Mouse (Mus musculus) gastrocnemius, postnatal 25 days (tissue): ENCODE measurements around the gene Olah. TPM values are rescaled to one million over a fixed set of nuclear protein-coding genes. Genes with fewer than 3 reads are reported as not detected.
"Not testable (repeated sequence)": the region's sequence is repeated elsewhere in the genome, so short reads cannot be mapped to it uniquely, and the experiment has no call there.

ENCODE experiments used
- DNase-seq: peaks from one replicate; pipeline ENCODE4 v3.0.0; 2022
- long read RNA-seq, 2 experiments: library from polyadenylated mRNA; stranded (forward); transcript quantifications; one replicate each; pipeline ENCODE4 v2.0.0; 2021
- total RNA-seq, 2 experiments: library from RNA; stranded (reverse); gene quantifications; 1 replicate in 1 of 2; 2 replicates in 1 of 2; pipeline ENCODE4 v1.2.3; 2021

The Olah gene
- total RNA-seq, result not detected
- long read RNA-seq, experiment 1, result 0 reads
- long read RNA-seq, experiment 2, result 0 reads

DNA sequence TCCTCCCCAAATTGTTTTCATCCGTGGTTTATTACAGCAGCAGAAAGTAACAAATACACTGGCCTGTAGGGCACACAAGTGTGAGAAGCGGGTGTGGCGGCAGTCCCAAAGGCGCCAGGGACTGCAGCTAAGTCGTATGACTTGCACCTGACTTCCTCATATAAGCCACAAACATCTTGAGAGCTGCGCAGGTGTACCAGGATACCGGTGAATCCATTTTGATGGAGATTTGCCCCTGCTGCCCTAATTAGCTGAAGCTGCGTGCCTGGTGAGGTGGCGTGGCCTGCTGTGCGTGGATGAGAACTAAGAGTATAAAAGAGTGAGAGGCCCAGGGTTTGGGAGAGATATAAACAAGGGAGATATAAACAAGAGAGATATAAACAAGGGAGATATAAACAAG is at the start of gene Olah:
Gene Olah, minus strand, starts transcription at position 101 of the 400 bp plus-strand sequence.
- DNase-seq, result not testable (repeated sequence)

DNA sequence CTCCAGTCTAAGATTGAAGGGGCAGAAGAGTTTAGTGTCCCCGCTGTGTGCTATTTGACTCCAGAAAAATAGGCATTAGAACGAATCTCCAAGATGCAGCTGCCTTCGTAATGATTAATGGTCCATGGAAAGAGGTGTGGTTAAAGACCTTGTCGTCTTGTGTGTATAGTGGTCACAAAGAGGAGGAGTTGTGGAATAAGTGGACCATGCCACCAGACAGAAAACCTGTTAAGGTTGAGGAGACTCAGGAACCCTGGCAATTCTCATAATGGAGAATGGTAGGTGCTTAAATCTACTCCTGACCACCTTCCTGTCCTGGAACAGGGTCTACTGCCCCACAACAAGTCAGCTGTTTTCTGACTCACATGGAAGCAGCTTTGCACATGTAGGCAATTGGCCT is 49.0 kb upstream of the Olah start:
- DNase-seq, result no peak

DNA sequence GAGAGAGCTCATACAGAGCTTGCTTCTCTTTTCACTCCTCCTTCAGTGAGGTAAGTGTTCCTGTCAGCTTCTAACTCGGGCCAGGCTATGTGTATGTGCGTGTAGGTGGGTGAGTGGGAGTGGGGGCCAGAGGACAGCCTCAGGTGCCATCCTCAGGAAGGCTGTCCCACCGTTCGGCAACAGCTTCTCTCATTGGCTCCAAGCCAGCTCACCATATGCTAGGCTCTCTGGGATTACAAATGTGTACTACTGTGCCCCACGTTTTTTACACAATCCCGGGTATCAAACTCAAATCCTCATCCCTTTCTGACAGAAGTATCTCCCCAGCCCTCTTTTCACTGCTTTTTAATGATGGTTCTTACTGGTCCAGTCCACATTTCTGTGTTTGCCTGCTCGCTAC is 47.2 kb upstream of the Olah start:
- no peak for DNase-seq

DNA sequence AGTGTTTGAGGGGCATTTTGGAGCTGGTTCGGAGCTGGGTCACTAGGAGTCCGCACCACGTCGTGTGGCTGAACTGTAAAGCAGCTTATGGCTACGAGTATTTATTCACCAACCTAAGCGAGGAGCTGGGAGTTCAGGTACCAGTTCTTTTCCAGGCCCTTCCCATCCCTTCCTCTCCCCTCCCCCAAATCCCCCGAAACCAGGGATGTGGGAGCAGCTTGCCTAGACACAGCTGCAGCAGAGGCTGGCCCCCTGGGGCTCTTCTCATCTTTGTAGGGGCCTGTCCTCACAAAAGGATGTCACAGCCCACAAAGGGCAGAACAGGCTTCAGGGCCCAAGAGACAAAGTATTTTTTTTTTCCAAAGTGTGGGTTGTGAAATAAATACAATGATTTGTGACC is 40.9 kb upstream of the Olah start:
- no peak for DNase-seq

DNA sequence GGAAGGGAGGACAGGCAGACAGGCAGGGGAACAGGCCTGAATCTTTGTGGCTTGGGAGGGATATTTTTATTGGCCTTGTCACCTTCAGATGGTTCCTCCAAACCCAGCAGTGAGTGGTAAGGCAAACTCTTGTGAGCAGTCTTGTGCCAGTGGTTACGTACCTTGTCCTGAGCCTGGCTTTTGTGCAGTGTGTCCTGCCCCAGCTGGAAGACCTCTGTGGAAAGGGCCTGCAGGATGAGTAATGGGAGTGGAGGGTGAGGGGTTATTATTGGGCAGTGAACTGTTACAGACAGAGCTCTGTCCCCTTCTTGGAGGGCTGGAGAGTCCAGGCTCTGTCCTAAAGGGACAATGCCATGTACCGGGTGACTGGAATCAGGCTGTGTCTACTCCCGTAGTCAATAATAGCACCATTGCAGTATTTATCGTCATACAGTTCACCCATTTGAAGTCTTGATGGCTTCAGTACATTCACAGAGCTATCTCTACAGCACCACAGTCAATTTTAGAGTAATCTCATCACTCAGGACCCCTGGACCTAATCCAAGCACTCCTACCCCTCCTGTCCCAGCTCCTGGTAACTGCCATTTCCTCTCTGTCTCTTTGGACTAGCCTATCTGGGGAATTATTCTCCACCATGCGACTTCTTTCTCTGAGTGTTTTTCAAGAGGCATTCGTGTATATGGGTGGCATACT is 38.5 kb upstream of the Olah start:
- DNase-seq, result no peak

DNA sequence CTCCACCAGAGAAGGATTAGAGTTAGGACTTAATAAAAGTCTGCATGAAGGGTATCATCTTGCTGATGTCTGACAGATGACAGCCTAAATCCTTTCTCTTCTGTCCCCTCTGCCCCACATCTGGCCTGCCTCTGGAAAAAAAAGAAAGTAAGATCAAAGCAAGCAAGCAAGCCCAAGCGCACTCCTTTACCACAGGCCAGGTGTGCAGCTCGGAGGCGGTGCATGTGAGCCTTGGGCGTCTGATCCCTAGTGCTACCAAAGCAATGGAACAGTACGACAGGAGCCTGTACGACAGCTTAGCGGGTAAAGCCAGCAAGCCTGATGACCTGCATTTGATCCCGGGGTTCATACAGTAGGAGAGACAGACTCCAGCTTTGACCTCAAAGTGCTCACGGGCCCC is 33.9 kb upstream of the Olah start:
- no peak for DNase-seq

DNA sequence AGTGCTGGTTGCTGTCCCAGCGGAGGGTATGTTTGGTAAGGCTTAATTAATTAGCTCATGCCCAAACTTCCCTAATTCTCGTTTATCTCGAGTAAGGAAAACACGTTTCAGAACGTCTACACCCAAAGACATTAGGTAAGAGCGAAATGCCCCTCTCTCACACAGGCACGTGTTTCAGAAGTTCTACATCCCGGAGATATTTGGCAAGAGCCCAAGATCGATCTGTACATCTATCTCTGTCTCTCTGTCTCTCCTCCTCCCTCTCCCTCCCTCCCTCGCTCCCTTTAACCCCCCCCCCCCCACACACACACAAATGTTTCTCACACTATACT is 27.5 kb upstream of the Olah start:
- DNase-seq, result no peak

DNA sequence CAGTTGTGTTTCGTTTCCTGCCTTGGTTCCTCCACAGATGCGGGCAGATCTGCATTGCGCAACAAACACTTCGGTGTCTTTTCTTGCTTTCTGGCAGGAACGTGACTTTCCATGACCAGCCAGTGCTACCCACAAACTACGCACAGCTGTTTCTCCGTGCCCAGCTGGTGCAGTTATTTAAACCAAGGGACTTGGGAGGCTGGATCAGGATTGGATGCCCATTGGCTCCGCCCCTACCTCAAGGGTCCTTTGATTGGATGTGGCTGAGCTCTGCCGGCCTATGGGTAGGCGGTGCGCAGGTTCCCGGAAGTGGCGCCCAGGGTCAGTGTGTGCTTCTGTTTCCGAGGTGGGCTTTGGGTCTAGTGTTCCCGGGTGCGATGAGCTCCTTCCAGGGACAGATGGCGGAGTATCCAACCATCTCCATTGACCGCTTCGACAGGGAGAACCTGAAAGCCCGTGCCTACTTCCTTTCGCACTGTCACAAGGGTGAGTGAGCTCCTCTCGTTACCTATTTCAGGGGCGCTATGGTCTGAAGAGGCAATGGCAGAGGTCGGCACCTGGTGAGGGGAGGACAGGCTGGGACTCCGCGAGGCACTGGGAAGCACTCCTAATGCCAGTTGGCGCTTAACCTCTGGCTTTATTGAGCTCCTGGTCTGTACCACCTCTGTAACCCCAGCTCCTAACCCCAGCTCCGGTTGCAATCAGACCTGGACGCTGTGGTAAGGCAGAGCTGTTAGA is 27.0 kb upstream of the Olah start, which contains the start of gene Dclre1c:
Gene Dclre1c, plus strand, starts transcription at position 291 of the 738 bp plus-strand sequence.
- DNase-seq, result peak; percentile 91

DNA sequence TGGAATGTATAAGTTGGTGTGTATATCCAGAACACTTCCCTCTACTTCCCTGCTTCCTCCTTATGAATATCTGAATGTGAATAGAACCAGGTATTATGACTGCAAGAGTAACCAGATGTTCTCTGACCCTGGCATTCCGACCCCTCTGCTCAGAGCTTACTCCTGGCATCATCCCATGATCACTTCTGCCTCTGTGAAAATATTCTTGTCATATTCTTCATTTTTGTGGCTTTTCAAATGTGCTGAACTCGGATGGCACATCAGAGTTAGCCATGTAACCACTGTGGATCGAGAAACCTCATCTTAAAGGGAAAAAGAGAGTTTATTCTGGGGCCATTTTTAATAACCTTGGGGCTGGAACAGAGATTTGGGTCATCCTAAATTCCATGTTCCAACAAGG is 25.5 kb upstream of the Olah start, which contains the start of gene Meig1:
Gene Meig1, minus strand, starts transcription at position 101 of the 400 bp plus-strand sequence.
- no peak for DNase-seq

DNA sequence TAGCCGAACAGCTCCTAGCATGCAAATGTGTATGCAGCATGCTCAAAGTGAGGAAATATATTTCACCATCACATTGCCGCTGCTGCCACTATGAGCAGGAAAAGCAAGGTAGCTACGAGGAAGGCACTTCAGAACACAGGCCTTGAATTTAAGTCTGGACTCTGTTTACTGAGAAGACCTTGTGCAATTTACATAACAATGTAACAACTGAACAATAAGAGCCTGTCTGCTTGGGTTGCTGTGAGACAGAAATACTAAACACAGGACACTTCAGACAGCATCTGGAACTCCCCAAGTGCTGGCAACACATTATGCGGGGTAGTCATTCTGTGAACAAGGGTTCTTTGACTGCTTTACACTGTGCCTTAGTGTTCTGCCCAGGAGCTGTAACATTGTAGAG is 23.1 kb upstream of the Olah start:
- DNase-seq, result no peak

DNA sequence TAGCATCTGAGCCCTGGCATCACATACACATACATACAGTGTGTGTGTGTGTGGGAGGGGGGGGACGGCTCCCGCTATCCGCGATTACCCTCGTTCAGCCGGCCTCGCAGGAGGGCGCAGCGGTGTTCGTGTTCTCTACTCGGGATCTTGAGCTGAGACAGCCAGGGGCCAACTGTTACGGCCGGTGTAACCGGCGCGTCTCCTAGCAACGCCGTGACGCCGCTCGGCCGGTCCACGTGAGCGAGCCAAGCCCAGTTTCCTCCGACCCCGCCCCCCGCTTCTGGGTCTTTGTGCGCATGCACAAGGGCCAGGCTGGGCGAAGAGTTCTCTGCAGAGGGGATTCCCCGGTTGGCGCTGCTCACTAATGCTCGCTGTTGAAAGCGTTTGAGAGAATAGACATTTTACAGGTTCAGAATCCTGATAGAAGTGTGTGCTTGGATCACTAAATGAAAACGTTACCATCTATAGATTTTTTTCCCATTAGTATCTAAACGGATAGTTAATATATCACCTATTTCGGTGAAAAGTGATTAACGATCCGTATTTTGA is 21.9 kb upstream of the Olah start:
- peak; percentile 92 for DNase-seq

DNA sequence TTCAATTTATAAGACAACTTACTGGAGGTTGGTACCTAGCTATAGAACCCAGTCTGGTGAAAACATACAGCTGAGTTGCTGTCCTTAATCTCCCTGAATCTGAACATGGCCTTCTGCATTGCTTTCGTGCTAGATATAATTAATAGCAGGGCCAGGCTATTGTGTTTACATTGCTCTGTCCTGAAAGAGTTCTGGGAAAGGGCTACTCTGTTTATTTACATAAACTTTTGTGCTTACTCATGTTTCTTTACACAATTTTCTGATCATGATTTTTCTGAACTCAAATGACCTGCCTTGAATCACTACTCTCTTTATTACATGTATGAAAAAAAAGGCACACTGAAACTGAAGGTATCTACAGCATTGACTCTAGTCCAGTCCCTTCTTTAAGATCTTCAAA is 18.7 kb upstream of the Olah start:
- DNase-seq, result no peak

DNA sequence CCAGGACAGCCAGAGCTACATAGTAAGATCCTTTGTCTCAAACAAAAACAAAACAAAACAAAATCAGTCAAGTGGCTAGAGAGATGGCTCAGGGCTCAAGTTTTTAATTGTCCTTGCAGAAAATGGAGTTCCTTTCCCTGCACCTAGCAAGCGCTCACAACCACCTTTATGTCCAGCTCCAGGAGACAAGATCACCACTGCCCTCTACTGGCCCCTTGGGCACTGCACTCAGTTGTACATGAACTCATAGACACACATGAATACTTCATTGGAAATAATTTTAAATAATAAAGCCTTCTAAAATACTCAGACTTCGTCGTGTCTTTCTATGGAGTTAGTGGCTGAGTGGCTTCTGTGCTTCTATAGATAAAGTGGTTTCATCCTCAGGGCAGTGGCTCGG is 17.2 kb upstream of the Olah start:
- DNase-seq, result no peak

DNA sequence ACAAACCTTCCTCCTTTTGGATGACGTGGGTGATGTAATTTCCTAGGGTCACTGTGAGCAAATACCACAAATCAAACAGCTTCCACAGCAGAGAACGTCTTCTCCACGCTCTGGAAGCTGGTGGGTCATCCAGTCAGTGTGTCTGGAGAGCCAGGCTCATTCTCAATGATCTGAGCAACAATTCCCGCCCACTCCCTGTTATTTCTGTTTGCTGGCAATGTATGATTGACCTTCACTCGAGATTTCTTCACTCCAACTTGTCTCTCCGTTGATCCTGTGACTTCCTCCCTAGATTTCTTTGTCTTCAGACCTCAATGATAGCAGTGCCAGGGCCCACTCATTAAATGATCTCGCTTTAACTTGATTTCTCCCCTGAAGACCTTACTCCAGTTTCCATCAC is 10.7 kb upstream of the Olah start:
- no peak for DNase-seq

DNA sequence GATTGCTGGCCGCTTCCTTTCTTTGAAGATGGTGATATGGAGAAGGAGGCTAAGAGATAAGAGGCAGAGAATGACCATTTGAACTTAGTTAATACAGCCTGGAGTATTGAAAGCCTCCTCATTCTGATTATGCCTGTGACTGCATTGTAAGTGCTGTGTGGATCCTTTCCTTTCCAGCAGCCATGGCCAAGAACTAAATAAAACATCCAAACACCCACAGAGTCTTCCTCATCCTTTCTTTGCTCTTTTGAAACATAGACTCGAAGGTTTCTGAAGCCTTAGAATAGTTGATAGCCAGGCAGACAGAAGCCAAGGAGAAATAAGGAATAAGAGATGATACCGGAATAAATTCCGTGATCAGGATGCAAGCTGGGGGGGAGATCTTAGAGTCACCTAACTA is 9.0 kb upstream of the Olah start:
- no peak for DNase-seq

DNA sequence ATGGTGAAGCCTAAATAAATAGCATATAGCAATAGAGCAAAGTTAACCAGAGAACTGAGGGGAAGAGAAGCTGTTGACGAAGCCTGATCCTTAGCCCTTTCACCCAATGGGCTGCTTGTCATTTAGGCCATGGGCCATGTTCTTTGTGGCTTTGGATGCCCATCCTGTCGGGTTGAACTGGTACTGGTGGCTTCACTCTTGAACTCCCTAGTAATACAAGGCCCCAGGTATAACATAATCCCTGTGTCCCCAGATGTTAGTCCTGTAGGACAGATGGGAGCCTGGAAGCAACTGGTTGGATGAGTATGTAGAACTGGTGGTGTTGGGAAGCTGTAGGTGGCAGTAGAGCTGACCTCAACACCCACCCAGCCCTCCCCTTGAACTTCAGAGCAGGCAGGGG is 5.1 kb downstream of the Olah start:
- no peak for DNase-seq

DNA sequence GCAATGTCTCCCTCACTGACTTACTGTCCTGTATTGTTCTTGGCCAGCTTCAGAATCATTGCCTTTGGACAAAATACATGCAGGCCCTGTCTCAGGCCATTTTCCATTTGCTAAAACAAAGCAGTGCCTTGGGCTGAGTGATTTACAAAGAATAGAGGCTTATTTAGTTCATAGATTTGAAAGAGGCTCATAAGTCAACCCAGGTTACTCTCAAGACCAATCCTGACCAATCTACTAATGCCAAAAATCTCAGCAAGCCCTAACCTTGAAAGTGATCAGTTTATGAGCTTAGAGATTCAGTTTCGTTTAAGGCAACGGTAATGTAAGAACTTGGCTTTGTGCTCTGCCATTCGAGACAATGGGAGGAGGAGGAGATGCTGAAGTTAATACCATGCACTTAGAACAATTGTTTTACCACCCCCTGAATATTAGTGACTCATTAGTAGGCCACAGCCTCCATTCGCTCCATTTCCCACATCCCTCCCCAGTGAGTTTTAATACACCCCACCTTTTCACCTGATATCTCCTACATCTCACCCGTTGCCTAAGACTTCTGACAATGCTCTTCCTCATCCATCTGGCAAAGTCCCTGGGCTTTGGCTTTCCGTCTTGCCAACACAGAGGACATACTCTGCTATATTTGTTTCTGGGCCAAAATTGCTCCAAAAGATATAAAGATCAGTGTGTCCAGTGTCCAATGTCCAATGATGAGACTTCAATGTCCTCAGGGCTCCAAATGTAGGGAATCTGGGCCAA is 9.7 kb downstream of the Olah start:
- no peak for DNase-seq

DNA sequence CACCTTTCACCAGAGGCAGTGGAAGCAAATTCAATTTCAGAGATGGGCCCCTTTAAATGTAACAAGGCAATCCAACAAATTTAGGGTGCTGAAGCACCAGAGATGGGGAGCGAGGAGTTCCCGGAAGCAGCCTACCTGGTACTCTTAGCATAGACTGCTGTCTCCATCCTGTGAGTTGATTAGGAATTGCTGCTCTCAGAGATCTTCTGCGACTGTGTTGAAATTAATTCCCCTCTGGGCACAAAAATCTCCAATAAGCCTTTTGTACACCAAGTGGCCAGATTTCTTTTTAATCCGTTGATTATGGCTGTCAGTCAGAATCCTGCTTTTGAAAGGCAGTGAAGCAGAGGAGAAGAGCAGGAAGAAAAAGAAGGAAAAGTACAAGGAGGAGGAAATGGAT is 31.9 kb downstream of the Olah start:
- no peak for DNase-seq

DNA sequence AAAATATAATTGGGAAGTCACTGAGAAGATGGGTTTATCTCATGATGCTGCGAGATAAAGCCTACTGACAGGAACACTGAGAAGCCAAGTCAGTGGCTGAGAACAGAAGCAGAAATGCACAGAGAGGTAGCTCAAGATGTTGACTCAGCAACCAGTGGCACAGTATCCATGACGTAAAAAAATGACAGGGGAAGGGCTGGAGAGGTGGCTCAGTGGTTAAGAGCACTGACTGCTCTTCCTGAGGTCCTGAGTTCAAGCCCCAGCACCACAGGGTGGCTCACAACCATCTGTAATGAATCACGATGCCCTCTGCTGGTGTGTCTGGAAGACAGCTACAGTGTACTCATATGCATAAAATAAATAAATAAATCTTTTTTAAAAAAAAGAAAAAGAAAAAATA is 35.9 kb downstream of the Olah start:
- DNase-seq, result no peak

DNA sequence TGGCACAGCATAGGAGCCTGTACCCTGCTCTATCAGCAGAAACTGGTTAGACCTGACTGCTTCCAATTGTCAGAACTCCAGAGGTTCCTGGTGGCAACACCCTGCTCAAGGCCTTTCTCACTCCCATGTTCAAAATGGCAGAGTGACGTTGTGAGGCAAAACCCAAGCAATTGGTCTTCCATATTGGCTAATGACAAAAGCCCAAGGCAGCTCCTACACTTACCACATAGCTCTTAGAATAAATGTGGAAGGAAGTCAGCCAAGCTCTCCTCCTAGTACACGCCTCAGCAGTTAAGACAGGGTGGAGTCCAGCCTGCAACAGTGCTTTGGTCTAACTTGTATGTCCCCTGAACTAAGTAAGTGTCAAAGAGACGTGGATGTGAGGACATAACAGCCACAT is 39.1 kb downstream of the Olah start:
- DNase-seq, result no peak

DNA sequence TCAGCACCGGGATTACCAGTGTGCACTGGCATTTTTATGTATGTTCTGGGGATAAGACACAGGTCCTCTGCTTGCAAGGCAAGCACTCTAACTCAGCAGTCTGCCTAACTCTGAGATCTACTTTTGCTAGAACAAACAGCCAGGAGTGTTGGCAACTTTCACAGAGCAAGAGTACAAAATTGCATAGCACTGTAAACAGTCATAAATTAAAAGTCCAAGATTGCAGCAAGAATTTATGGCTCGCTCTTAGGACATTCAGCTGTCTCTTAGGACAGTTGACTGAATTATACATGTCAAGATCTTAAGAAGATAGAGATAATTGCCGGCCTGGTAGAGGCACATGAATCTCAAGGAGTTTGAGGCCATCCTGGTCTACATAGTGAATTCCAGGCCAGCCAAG is 40.7 kb downstream of the Olah start:
- DNase-seq, result no peak

DNA sequence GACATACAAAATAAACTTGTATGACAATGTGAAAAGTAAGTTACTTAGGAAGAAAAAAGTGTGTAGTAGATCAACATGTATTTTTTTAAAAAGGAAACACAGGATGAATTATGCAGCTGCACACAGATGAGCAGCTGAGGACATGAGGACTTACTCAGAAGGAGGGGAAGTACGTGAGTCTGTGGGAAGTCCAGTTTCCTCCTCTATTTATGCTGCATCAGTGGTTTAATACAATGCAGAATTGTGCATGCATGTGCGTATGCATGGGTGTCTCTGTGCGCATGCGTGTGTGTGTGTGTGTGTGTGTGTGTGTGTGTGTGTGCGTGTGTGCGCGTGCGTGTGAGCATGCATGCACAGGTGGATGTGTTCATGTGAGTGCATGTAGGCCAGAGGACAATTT is 41.2 kb downstream of the Olah start:
- DNase-seq, result no peak

DNA sequence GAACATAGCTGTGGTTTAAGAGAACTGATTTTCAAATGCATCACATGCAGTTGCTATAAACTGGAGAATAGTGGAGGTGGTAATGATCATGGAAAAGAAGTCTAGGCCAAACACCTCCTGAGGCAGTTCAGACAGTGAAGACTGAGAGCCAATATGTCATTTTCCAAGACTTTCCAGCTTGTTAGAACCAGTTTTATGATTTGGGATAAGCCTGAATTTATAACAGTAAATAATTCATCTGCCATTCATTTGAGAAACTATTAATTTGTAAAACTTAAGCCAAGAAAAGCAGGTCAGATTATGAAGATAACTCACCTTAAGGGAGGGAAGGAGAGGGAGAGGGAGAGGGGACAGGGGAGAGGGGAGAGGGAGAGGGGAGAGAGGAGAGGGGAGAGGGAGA is 43.9 kb downstream of the Olah start:
- no peak for DNase-seq
